10 mouse cellular contexts compared by ENCODE assay signal in the genomic region with DNA sequence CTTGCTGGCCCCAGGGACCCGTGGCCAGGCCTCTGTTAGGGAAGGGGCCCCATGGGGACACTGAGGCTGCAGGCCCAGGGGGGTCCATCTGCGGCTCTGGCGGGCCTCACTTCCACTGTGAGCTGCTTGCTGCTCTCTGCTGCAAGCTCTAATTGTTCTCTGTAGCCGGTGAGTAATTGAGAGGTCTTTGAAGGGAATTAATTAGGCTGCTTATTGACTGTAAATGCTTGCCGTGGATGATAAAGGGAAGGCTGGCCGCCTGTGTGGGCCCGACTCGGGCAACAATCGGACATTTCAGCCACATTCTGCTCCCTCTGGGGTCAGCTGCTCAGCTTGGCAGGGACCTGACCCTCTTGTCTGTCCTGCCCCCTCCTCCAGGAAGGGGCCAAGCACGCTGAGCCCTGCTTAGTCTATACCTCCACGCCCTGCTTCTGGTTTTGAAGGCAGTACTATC. TPM values are rescaled to one million over a fixed set of nuclear protein-coding genes. Genes with fewer than 3 reads are reported as not detected.
DNase-seq lines count a peak whose midpoint lies in the region; ATAC-seq and TF ChIP-seq lines count a peak whose summit lies in the region.
"Had no signal": no experiment of that assay in that cellular context is flagged by ENCODE, and none has a peak within 500 bp of the region (broad histone marks: within the 10 kb centered on the region; RNA-seq: fewer than 3 reads in every experiment).

No protein-coding gene starts in this region.

- H3K36me3 ChIP-seq in kidney, postnatal 0 days (ENCODE audit: insufficient read depth, low read length) = no peaks in the 10 kb centered on the region
- no peaks in the 10 kb centered on the region for H3K36me3 ChIP-seq in forebrain, embryonic 11.5 days (ENCODE audit: control insufficient read depth, insufficient read depth, low read length)
- no peaks in the 10 kb centered on the region for H3K36me3 ChIP-seq in limb, embryonic 14.5 days (ENCODE audit: control insufficient read depth, insufficient read depth, low read length)

- no peak for TF ChIP-seq CTCF in kidney, postnatal 0 days (IDR thresholded peaks at IDR 0.05; ENCODE audit: low read depth)

- H3K27me3 ChIP-seq in kidney, postnatal 0 days (ENCODE audit: insufficient read depth, low read length) = peaks cover 4% of the 10 kb centered on the region; the same call in 1 of the 2 replicates
- H3K27me3 ChIP-seq in forebrain, embryonic 11.5 days (ENCODE audit: control insufficient read depth, insufficient read depth, low read length) = peaks cover 49% of the 10 kb centered on the region
- peaks cover 7% of the 10 kb centered on the region; the same call in 1 of the 2 replicates for H3K27me3 ChIP-seq in limb, embryonic 14.5 days (ENCODE audit: control insufficient read depth, insufficient read depth, low read length)

- 27% methylated on average over 11 of the region's 11 CpGs for WGBS in kidney, postnatal 0 days
- 3% methylated on average over 11 of the region's 11 CpGs for WGBS in forebrain, embryonic 11.5 days
- 9% methylated on average over 11 of the region's 11 CpGs for WGBS in limb, embryonic 14.5 days

- H3K4me1 ChIP-seq in kidney, postnatal 0 days (replicated peaks; ENCODE audit: insufficient read depth, low read length) = peaks cover 41% of the 10 kb centered on the region
- peaks cover 35% of the 10 kb centered on the region for H3K4me1 ChIP-seq in forebrain, embryonic 11.5 days (replicated peaks; ENCODE audit: control insufficient read depth, insufficient read depth, low read length)
- H3K4me1 ChIP-seq in limb, embryonic 14.5 days (ENCODE audit: control insufficient read depth, insufficient read depth, low read length) = peaks cover 33% of the 10 kb centered on the region

- no peak for TF ChIP-seq POLR2A in limb, embryonic 14.5 days (IDR thresholded peaks at IDR 0.05; ENCODE audit: borderline replicate concordance, extremely low read depth, insufficient read depth, insufficient read length)

- H3K27ac ChIP-seq in kidney, postnatal 0 days = 0 out of 2 replicates have a peak overlapping the region, but pooled peaks have one; percentile 36
- H3K27ac ChIP-seq in forebrain, embryonic 11.5 days (ENCODE audit: low read depth, low read length) = peak overlapping the region; percentile 68; the same call in 1 of the 2 replicates
- H3K27ac ChIP-seq in limb, embryonic 14.5 days (replicated peaks; ENCODE audit: low read depth, low read length) = peak overlapping the region; percentile 74

- no peaks in the 10 kb centered on the region for H3K9me3 ChIP-seq in kidney, postnatal 0 days (replicated peaks; ENCODE audit: low read length)
- H3K9me3 ChIP-seq in forebrain, embryonic 11.5 days (ENCODE audit: control insufficient read depth, low read length) = no peaks in the 10 kb centered on the region
- no peaks in the 10 kb centered on the region for H3K9me3 ChIP-seq in limb, embryonic 14.5 days (ENCODE audit: control insufficient read depth, low read length)

- H3K4me2 ChIP-seq in kidney, postnatal 0 days (ENCODE audit: low read length) = no peak overlapping the region
- H3K4me2 ChIP-seq in forebrain, embryonic 11.5 days (ENCODE audit: low read depth, low read length, severe bottlenecking) = peak overlapping the region; percentile 58
- H3K4me2 ChIP-seq in limb, embryonic 14.5 days (replicated peaks; ENCODE audit: low read depth, low read length, severe bottlenecking) = peak overlapping the region; percentile 72

- DNase-seq in kidney, postnatal 0 days (ENCODE audit: low spot score) = no peak
- no peak for DNase-seq in kidney, postnatal 10 days
- DNase-seq in forebrain, embryonic 11.5 days (ENCODE audit: low spot score) = peak; percentile 80
- DNase-seq in limb, embryonic 14.5 days (ENCODE audit: low spot score) = no peak
- DNase-seq in retina, postnatal 1 day = peak; percentile 86
- no peak for DNase-seq in layer of hippocampus, adult 18-20 months (ENCODE audit: low spot score in 2 of 2)
- DNase-seq in thymus, postnatal 25 days = no peak
- no peak for DNase-seq in kidney, adult 9 months
- DNase-seq: left cerebral cortex, postnatal 4 days had no signal

- no peak overlapping the region for H3K9ac ChIP-seq in kidney, postnatal 0 days (ENCODE audit: low read depth, low read length)
- H3K9ac ChIP-seq in forebrain, embryonic 11.5 days (ENCODE audit: low read length) = peak overlapping the region; percentile 1
- H3K9ac ChIP-seq in limb, embryonic 14.5 days (ENCODE audit: low read depth, low read length, severe bottlenecking) = peak overlapping the region; percentile 52; the same call in 1 of the 2 replicates

- H3K4me3 ChIP-seq in kidney, postnatal 0 days (replicated peaks; ENCODE audit: low read depth, low read length) = no peak overlapping the region
- H3K4me3 ChIP-seq in forebrain, embryonic 11.5 days (ENCODE audit: low read depth, low read length) = no peak overlapping the region
- H3K4me3 ChIP-seq in limb, embryonic 14.5 days (replicated peaks; ENCODE audit: low read length) = peak overlapping the region; percentile 29

- ATAC-seq in kidney, postnatal 0 days (replicated peaks; ENCODE audit: low FRiP score, low read depth) = no peak
- ATAC-seq in forebrain, embryonic 11.5 days (replicated peaks; ENCODE audit: low FRiP score) = peak; percentile 75
- ATAC-seq in limb, embryonic 14.5 days (ENCODE audit: low FRiP score, low read depth) = no peak

RNA-seq across cellular contexts. Expression of gene Tha1, which starts 16.6 kb away (rescaled TPM):
- 6.4 and 7.1 TPM in 2 replicates for polyA plus RNA-seq in kidney, postnatal 0 days (2015; fragmentation: Nextera tagmentation; extraction: Ambion mirVana)
- polyA plus RNA-seq in forebrain, embryonic 11.5 days (2014; fragmentation: Nextera tagmentation; extraction: Ambion mirVana) = 3.2 and 4.0 TPM in 2 replicates
- polyA plus RNA-seq in limb, embryonic 14.5 days (2012; rRNA removed) = 6.5 and 6.9 TPM in 2 replicates
- polyA plus RNA-seq in limb, embryonic 14.5 days (2014; fragmentation: Nextera tagmentation; extraction: Ambion mirVana) = 3.4 and 4.1 TPM in 2 replicates
- 1 to 10 TPM; 2.8 to 3.0 TPM for total RNA-seq in layer of hippocampus, adult 18-20 months (2021)

RNA-seq across cellular contexts. Expression of gene Tmem235, which starts 29.4 kb away (rescaled TPM):
- not detected in 2 replicates for polyA plus RNA-seq in kidney, postnatal 0 days (2015; fragmentation: Nextera tagmentation; extraction: Ambion mirVana)
- not detected in 2 replicates for polyA plus RNA-seq in forebrain, embryonic 11.5 days (2014; fragmentation: Nextera tagmentation; extraction: Ambion mirVana)
- polyA plus RNA-seq in limb, embryonic 14.5 days (2012; rRNA removed) = not detected in 2 replicates
- polyA plus RNA-seq in limb, embryonic 14.5 days (2014; fragmentation: Nextera tagmentation; extraction: Ambion mirVana) = not detected in 2 replicates
- total RNA-seq in layer of hippocampus, adult 18-20 months (2021) = not detected
- total RNA-seq: gastrocnemius, postnatal 10 days; left cerebral cortex, postnatal 4 days had no signal

RNA-seq across cellular contexts. Expression of gene Birc5, which starts 40.9 kb away (rescaled TPM):
- polyA plus RNA-seq in kidney, postnatal 0 days (2015; fragmentation: Nextera tagmentation; extraction: Ambion mirVana) = 145 and 155 TPM in 2 replicates
- 355 and 365 TPM in 2 replicates for polyA plus RNA-seq in forebrain, embryonic 11.5 days (2014; fragmentation: Nextera tagmentation; extraction: Ambion mirVana)
- polyA plus RNA-seq in limb, embryonic 14.5 days (2012; rRNA removed) = 128 and 138 TPM in 2 replicates
- 267 and 276 TPM in 2 replicates for polyA plus RNA-seq in limb, embryonic 14.5 days (2014; fragmentation: Nextera tagmentation; extraction: Ambion mirVana)
- 1 to 10 TPM in 1 of 2 experiments, under 1 TPM in 1; 0.82 to 1.1 TPM for total RNA-seq in layer of hippocampus, adult 18-20 months (2021)

Comparison
In these comparisons a context has a peak if more than half of its experiments do, and no peak if none do; other contexts are left out.
1. DNase-seq: peak in forebrain, embryonic 11.5 days (single experiment) and retina, postnatal 1 day (single experiment); none in kidney, postnatal 0 days (single experiment), kidney, postnatal 10 days (single experiment), limb, embryonic 14.5 days (single experiment), layer of hippocampus, adult 18-20 months (0 of 2), thymus, postnatal 25 days (single experiment) and kidney, adult 9 months (single experiment).
2. Peak in every context shown above with its lines, with median percentiles within 50 percentile points of each other: H3K27ac ChIP-seq.